Mouse (Mus musculus): ENCODE data around the gene Gm826. TPM values are rescaled to one million over a fixed set of nuclear protein-coding genes. Genes with fewer than 3 reads are reported as not detected.
A peak's percentile ranks its signal among the peaks of the same experiment; 100 is the strongest.

Gene Gm826
- polyA plus RNA-seq (2011; ENCODE audit: insufficient read length, low read depth, missing spikeins), result not detected in 2 replicates

GRCm38 (mm10) chr2:160334111-160334661 is at the start of gene Gm826:
Gene Gm826 (minus strand): TSS chr2:160334162.
- no peaks in the 10 kb centered on the region for H3K4me1 ChIP-seq (ENCODE audit: control insufficient read depth, insufficient read depth, low read length)
- H3K27ac ChIP-seq (ENCODE audit: insufficient read depth, low read length), result no peak within 1 kb of the TSS
- TF ChIP-seq CTCF (IDR thresholded peaks at IDR 0.05; ENCODE audit: borderline replicate concordance, insufficient read depth, low read length) (no peak), POLR2A (IDR thresholded peaks at IDR 0.05; ENCODE audit: low read depth, low read length) (no peak)
- no peak within 1 kb of the TSS for H3K4me3 ChIP-seq (ENCODE audit: insufficient read depth, low read length)

GRCm38 (mm10) chr2:160383418-160383817 is 49.5 kb upstream of the Gm826 start:
- no peak overlapping the region for H3K4me3 ChIP-seq (ENCODE audit: insufficient read depth, low read length)
- no peaks in the 10 kb centered on the region for H3K4me1 ChIP-seq (ENCODE audit: control insufficient read depth, insufficient read depth, low read length)

GRCm38 (mm10) chr2:160378271-160378670 is 44.3 kb upstream of the Gm826 start:
- Histone ChIP-seq H3K4me3 (ENCODE audit: insufficient read depth, low read length) (no peak overlapping the region), H3K27ac (ENCODE audit: insufficient read depth, low read length) (no peak overlapping the region), H3K4me1 (ENCODE audit: control insufficient read depth, insufficient read depth, low read length) (no peaks in the 10 kb centered on the region)
- TF ChIP-seq CTCF (IDR thresholded peaks at IDR 0.05; ENCODE audit: borderline replicate concordance, insufficient read depth, low read length) (peak; percentile 54; the same call in 1 of the 2 replicates), POLR2A (IDR thresholded peaks at IDR 0.05; ENCODE audit: low read depth, low read length) (no peak)

More at GRCm38 (mm10) chr2:160383418-160383817, 49.5 kb upstream of the Gm826 start:
- no peak overlapping the region for H3K27ac ChIP-seq (ENCODE audit: insufficient read depth, low read length)
- TF ChIP-seq POLR2A (IDR thresholded peaks at IDR 0.05; ENCODE audit: low read depth, low read length), result no peak
- no peak for TF ChIP-seq CTCF (IDR thresholded peaks at IDR 0.05; ENCODE audit: borderline replicate concordance, insufficient read depth, low read length)

GRCm38 (mm10) chr2:160376236-160376635 is 42.3 kb upstream of the Gm826 start:
- Histone ChIP-seq H3K4me3 (ENCODE audit: insufficient read depth, low read length) (no peak overlapping the region), H3K4me1 (ENCODE audit: control insufficient read depth, insufficient read depth, low read length) (no peaks in the 10 kb centered on the region), H3K27ac (ENCODE audit: insufficient read depth, low read length) (no peak overlapping the region)
- TF ChIP-seq CTCF (IDR thresholded peaks at IDR 0.05; ENCODE audit: borderline replicate concordance, insufficient read depth, low read length), result no peak; the same call in 1 of the 2 replicates
- TF ChIP-seq POLR2A (IDR thresholded peaks at IDR 0.05; ENCODE audit: low read depth, low read length), result no peak

- Histone ChIP-seq H3K4me1 (ENCODE audit: control insufficient read depth, insufficient read depth, low read length) (no peaks in the 10 kb centered on the region), H3K27ac (ENCODE audit: insufficient read depth, low read length) (no peak overlapping the region), H3K4me3 (ENCODE audit: insufficient read depth, low read length) (no peak overlapping the region)
- TF ChIP-seq CTCF (IDR thresholded peaks at IDR 0.05; ENCODE audit: borderline replicate concordance, insufficient read depth, low read length) (no peak), POLR2A (IDR thresholded peaks at IDR 0.05; ENCODE audit: low read depth, low read length) (no peak)
These were observed 35.9 kb upstream of the Gm826 start for GRCm38 (mm10) chr2:160369653-160370420.

GRCm38 (mm10) chr2:160368422-160369357 is 34.7 kb upstream of the Gm826 start:
- no peak overlapping the region for H3K27ac ChIP-seq (ENCODE audit: insufficient read depth, low read length)
- H3K4me3 ChIP-seq (ENCODE audit: insufficient read depth, low read length), result peak overlapping the region; percentile 3; the same call in 1 of the 2 replicates
- H3K4me1 ChIP-seq (ENCODE audit: control insufficient read depth, insufficient read depth, low read length), result no peaks in the 10 kb centered on the region
- no peak for TF ChIP-seq CTCF (IDR thresholded peaks at IDR 0.05; ENCODE audit: borderline replicate concordance, insufficient read depth, low read length)
- TF ChIP-seq POLR2A (IDR thresholded peaks at IDR 0.05; ENCODE audit: low read depth, low read length), result no peak

- no peaks in the 10 kb centered on the region for H3K4me1 ChIP-seq (ENCODE audit: control insufficient read depth, insufficient read depth, low read length)
- TF ChIP-seq CTCF (IDR thresholded peaks at IDR 0.05; ENCODE audit: borderline replicate concordance, insufficient read depth, low read length), result peak; percentile 91
- TF ChIP-seq POLR2A (IDR thresholded peaks at IDR 0.05; ENCODE audit: low read depth, low read length), result peak; percentile 42; the same call in 1 of the 2 replicates
- H3K27ac ChIP-seq (ENCODE audit: insufficient read depth, low read length), result peak overlapping the region; percentile 69
- peak overlapping the region; percentile 42 for H3K4me3 ChIP-seq (ENCODE audit: insufficient read depth, low read length)
These were observed 33.7 kb upstream of the Gm826 start for GRCm38 (mm10) chr2:160367448-160368208.

- no peaks in the 10 kb centered on the region for H3K4me1 ChIP-seq (ENCODE audit: control insufficient read depth, insufficient read depth, low read length)
- TF ChIP-seq CTCF (IDR thresholded peaks at IDR 0.05; ENCODE audit: borderline replicate concordance, insufficient read depth, low read length) (no peak), POLR2A (IDR thresholded peaks at IDR 0.05; ENCODE audit: low read depth, low read length) (peak; percentile 96)
- H3K4me3 ChIP-seq (ENCODE audit: insufficient read depth, low read length), result peak within 1 kb of the TSS; percentile 57
- peak within 1 kb of the TSS; percentile 69 for H3K27ac ChIP-seq (ENCODE audit: insufficient read depth, low read length)
These were observed 33.0 kb upstream of the Gm826 start, which contains the start of gene Mafb for GRCm38 (mm10) chr2:160366980-160367338. Gene Mafb (minus strand): TSS chr2:160367065.

Measured in embryonic fibroblast, embryonic 13.5 days (primary cell).